Mouse (Mus musculus): ENCODE measurements at regions not wholly inside any gene's neighbourhood (a gene's known extent, or its start where the extent isn't known, plus 50 kb on each side); places are given as distances from the start of the nearest gene placed in this dataset.
A peak's percentile ranks its signal among the peaks of the same experiment; 100 is the strongest.

GRCm38 (mm10) chr1:12318029-12318428, 904.1 kb downstream of the A830018L16Rik start:
- DNase-seq (ENCODE audit: low spot score in 2 of 2) = no peak

- no peak for DNase-seq (ENCODE audit: low spot score in 2 of 2)
Measured at GRCm38 (mm10) chr1:12334186-12334585, 920.3 kb downstream of the A830018L16Rik start.

DNA sequence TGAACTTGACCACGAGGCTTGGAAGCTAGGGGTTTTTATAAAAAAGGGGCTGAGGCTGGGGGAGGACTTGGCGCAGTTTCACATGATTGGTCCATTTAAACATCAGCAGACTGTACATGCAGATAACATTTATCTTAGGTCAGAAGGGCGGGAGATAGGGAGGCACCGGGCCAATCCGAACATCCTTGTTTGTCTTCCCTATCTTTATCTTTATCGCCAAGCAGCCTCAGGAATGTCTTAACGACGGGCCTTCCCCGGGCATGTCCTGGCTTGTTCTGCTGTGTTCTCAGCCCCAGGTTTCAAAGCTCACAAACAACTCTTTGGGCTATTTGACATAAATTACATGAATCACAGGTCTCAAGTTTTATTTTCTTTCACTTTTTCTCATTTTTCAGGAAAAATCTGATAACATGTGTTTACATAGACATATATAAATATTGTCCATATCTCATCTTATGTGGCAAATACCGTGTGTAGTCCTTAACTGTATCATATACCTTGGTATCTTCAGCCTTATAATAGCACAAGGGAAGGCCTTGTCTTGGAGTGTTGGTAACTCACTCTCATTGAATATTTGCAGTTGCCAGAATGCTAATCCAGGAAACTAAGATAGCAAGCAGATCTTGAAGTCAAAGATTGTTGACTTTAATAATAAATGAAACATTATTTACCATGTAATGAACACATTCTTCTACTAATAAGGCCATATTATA, 931.0 kb downstream of the A830018L16Rik start:
- no peak for DNase-seq (ENCODE audit: low spot score in 2 of 2)

DNA sequence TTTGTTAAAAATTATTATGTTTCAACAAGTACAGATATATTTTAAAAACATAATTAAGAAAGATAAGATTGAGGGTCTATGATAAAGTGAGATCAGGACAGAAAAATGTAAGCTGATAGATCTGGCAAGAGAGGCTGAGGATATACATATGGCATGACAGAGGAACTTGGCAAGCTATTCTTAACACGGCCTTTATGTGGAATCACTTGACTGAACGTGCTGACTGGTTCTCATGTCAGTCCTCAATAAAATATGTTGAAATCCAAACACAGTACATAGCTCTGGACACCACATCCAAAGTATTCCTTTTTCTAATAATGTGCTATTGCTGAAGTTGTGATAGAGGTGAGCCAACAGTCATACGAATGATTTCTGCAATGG, 931.5 kb downstream of the A830018L16Rik start:
- DNase-seq (ENCODE audit: low spot score in 2 of 2) = no peak

GRCm38 (mm10) chr1:12354531-12354930, 940.6 kb downstream of the A830018L16Rik start:
- no peak for DNase-seq (ENCODE audit: low spot score in 2 of 2)

GRCm38 (mm10) chr1:12367872-12368271, 954.0 kb downstream of the A830018L16Rik start:
- peak; percentile 4 to 70 for DNase-seq (ENCODE audit: low spot score in 2 of 2)

- DNase-seq (ENCODE audit: low spot score in 2 of 2) = no peak
Measured at GRCm38 (mm10) chr1:12372968-12373367, 959.1 kb downstream of the A830018L16Rik start.

GRCm38 (mm10) chr1:12398146-12398884, 984.4 kb downstream of the A830018L16Rik start:
- DNase-seq (ENCODE audit: low spot score in 2 of 2) = no peak

- peak in 1 of 2 experiments; percentile 7 for DNase-seq (ENCODE audit: low spot score in 2 of 2)
Measured at GRCm38 (mm10) chr1:12405391-12406270, 991.7 kb downstream of the A830018L16Rik start.

DNA sequence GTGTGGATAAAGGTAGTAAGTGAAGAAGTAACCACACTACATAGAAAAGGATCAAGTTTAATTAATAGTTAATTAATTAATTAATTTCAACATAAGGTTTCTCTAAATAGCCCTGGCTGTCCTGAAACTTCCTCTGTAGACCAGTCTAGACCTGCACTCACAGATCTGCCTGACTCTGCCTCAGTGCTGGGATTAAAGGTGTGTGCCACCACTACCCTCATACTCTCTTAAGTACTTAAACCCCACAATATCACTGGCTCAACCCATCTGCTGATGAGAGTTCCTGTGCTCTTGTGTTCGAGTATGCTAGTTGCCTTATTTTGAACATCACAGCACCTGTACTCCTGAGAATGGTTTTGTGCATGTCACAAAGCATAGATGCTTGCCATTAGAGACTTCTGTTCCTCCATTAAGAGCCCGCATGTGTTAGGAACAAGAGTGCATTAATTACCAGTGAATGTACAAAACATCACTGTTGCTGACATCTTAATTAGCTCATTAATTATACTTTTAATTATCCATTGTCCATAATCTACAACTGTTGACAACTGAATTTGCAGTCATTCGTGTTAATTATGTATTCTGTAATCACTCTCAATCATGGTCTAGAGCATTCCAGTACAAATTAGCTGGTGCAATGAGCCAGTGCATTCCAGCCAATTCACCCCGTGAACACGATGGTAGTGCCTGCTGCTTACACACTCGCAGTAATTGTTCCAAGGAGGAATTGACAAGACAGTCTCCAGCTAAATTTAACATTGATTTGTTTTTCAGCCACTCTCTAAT, 996.0 kb downstream of the A830018L16Rik start:
- DNase-seq (ENCODE audit: low spot score in 2 of 2) = peak in 1 of 2 experiments; percentile 50

GRCm38 (mm10) chr1:12410524-12410886, 996.6 kb downstream of the A830018L16Rik start:
- DNase-seq (ENCODE audit: low spot score in 2 of 2) = no peak

GRCm38 (mm10) chr1:12424510-12424909, 1010.6 kb downstream of the A830018L16Rik start:
- no peak for DNase-seq (ENCODE audit: low spot score in 2 of 2)

DNA sequence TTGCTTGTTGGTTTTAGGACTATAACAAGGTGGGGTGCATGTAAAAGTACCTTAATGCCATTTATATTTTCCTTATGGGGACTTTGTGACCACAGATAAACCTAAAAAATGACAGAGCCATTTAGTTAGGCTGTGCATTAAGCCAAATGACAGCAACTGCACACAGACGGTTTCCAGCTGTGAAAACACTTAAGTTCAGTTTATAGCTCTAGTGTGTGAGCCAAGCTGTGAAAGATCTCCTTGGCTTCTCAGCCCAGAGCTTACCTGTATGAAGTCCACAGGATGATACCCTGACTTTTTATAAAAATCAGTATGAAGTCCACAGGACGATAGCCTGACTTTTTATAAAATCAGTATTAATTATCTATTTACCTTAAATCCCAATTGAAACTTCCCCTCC, 1024.0 kb downstream of the A830018L16Rik start:
- DNase-seq (ENCODE audit: low spot score in 2 of 2) = no peak

DNA sequence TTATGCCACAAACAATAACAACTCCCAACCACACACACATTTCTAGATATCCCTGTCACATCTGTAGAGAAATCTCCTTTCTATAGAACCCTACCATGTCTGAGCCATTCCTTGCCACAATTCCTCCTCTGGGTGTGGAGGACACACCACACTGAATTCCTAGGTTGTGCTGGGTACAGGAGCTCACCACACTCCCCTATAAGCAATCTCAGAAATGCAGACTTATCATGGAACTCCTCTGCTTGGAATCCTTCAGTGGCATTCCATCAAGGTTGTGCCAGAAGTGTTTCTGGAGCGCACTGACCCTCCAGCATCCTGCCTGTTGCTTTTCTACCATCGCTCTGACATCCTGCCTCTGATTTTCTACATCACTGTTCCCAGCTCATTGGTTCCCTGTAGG, 1052.3 kb downstream of the A830018L16Rik start:
- DNase-seq (ENCODE audit: low spot score in 2 of 2) = no peak

DNA sequence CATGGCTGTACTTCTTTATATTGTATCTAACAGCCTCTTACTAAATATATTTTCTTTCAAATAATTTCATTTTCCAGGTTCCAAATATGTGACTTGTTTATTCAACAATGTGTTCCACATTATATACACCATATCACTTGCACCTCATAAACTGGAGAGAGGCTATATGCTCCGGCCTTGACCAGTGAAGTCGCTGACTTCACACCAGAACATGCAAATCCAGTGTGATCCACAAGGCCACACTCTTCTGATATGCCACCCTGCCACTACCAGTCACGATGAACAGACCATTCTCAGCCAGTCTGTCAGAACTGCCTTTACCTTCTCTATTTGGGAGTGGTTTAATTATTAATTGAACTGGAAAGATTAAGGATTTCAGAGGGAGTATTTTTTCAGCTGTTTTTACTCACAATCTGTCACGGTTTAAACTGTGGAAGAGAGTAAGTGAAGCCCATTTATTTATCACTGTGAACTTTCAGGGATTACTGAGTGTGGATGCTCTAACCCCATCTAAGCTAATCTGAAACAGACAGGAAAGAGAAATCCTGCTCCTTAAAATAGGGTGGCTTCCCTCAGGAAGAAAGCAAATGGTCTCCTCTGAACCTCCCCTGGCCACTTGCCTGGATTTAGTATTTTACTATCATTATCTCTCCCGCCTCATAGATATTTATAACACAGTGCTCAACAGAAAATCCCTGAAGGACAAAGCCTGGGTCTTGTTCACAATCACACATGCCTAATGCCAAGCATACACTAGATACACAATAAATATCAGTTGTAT, 1065.3 kb downstream of the A830018L16Rik start:
- DNase-seq (ENCODE audit: low spot score in 2 of 2) = no peak

DNA sequence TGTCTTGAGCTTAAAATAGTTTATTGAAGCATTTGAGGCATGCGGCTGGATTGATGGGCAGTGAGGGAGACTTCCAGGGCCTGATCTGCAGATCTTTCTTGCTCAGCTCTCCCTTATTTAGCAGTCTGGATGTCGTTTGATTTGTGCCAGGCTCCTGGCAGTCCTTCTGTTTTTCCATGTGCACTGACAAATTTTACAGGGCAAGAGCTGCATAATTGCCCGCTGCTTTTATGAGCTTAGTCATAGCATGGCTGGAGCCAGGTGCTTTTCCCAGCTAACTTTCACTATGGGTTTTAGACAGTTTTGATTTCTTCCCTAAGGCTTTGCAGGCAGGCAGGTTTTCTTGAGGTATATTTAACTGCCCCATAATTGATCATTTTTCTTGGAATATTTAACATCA, 1086.5 kb downstream of the A830018L16Rik start:
- peak; percentile 21 to 61 for DNase-seq (ENCODE audit: low spot score in 2 of 2)

DNA sequence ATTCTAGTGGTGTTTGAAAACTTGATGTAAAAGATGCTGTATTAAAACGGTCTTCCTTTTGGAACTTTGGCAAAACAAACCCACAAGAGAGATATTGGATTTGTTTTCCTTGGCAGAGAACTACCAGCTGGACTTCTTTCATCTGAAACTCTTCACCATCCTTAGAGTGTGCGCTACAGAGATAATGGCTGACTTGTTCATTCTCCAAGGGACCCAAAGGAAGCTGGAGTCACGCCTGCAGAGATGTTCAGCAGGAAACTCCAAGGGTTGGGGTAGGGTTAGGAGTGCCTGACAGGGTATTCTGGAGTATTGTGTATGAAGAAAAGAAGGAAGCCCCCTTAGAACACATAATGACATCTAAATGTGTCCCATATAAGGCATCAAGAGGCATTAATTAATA, 1094.1 kb downstream of the A830018L16Rik start:
- DNase-seq (ENCODE audit: low spot score in 2 of 2) = no peak

GRCm38 (mm10) chr1:12510129-12510816, 1096.4 kb downstream of the A830018L16Rik start:
- no peak for DNase-seq (ENCODE audit: low spot score in 2 of 2)

GRCm38 (mm10) chr1:12519601-12520000, 1105.7 kb downstream of the A830018L16Rik start:
- DNase-seq (ENCODE audit: low spot score in 2 of 2) = no peak

Data from layer of hippocampus, postnatal 14 days (tissue).